Mouse (Mus musculus) liver, adult 2 months (tissue): ENCODE results near the gene Ccdc80.

Experiments used
- CTCF ChIP-seq: fragments of 200-500 bp; IDR thresholded peaks from 2 replicates; pipeline ENCODE4 v1.5.1; 2011; ENCODE audit warnings: low read depth, low read length, control low read depth
- POLR2A ChIP-seq: fragments of 200-500 bp; IDR thresholded peaks from 2 replicates; pipeline ENCODE4 v1.6.1; 2011; ENCODE audit warnings: low read length, control low read depth; ENCODE audit not compliant: insufficient read depth; ENCODE audit errors: extremely low read depth

GRCm38 (mm10) chr16:45044844-45045243 is 48.4 kb upstream of the Ccdc80 start:
- TF ChIP-seq CTCF = no peak
- no peak for TF ChIP-seq POLR2A
